Mouse (Mus musculus): ENCODE results near the gene Usp3. TPM values are rescaled to one million over a fixed set of nuclear protein-coding genes. Genes with fewer than 3 reads are reported as not detected.
A peak's percentile ranks its signal among the peaks of the same experiment; 100 is the strongest.

Usp3 gene
- total and polyA plus RNA-seq, 3 experiments = 24.4 to 39.5 (median 36.6) TPM

DNA sequence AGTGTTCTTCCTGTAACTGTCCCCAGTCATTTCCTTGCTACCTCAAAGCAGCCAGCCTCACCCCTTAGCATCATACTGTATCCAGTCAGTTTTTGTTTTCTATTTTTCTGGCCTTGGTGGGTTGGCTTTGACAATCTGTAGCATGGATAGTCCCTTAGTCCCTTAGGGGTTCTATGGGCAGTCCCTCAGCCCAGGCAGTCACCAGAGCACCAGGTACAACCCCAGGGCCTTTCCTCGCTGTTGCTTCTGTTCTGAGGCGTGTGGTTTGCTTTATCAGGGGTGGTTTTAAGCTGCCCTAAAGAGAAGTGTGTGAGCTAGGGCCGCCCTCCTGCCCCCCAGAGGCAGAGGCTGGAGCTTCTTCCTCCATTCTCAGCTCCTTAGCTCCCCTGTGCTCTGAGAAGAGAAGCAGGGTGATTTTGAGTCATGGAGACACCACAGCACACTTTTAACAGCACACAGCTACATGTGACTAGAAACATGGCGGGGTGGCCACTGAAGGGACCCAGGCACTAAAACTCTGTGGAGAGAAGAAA is 89.0 kb downstream of the Usp3 start:
- Histone ChIP-seq H3K27ac (ENCODE audit: insufficient read depth, low read depth) (peak overlapping the region; percentile 97), H3K36me3 (replicated peaks in 1 of 2; ENCODE audit: control insufficient read depth in 1 of 2, insufficient read depth in 1 of 2, low read length in 1 of 2) (peaks cover 44 to 71% of the 10 kb centered on the region in 2 experiments), H3K4me3 (replicated peaks in 1 of 3; ENCODE audit: low read depth in 2 of 3, low read length in 2 of 3, poor library complexity in 1 of 3) (peak overlapping the region; percentile 17 to 56 (median 39)), H3K4me1 (ENCODE audit: control insufficient read depth in 1 of 2, insufficient read depth in 2 of 2) (peaks cover 38 to 78% of the 10 kb centered on the region in 2 experiments), H3K27me3 (replicated peaks) (no peaks in the 10 kb centered on the region), H3K4me2 (ENCODE audit: insufficient read depth, low read depth, poor library complexity, severe bottlenecking) (peak overlapping the region; percentile 90; the same call in 1 of the 2 replicates), H3K9me3 (replicated peaks; ENCODE audit: low read length) (no peaks in the 10 kb centered on the region), H3K79me2 (replicated peaks; ENCODE audit: control insufficient read depth, extremely low read depth, insufficient read depth, poor library complexity, severe bottlenecking) (no peaks in the 10 kb centered on the region), H3K9ac (ENCODE audit: insufficient read depth, low read depth) (peak overlapping the region; percentile 47; the same call in 1 of the 2 replicates)
- DNase-seq (ENCODE audit: extremely low read depth) = peak; percentile 93
- dilution Hi-C loops (cut with MboI; ENCODE audit: extremely low pct_ligation_motif_present, extremely low pct_unique_long_range_greater_than_20kb, low sequenced_read_pairs) = no loop called here
- in situ Hi-C loops (cut with MboI; ENCODE audit: low pct_ligation_motif_present, low pct_unique_long_range_greater_than_20kb, low sequenced_read_pairs) = loop anchor here (10.0 to 25.0 kb wide), 4 partner anchors 219 to 483 kb away; partner anchors contain the start of genes Aph1b, Ciao2a, Gm10647 and Lactb
- peak; percentile 18; the same call in 1 of the 2 replicates for TF ChIP-seq MAX (IDR thresholded peaks at IDR 0.05; ENCODE audit: low read length)
- peak; percentile 82 for TF ChIP-seq TBP (conservative IDR thresholded peaks at IDR 0.05; ENCODE audit: low read depth, low read length)
- no peak for TF ChIP-seq E2F4 (IDR thresholded peaks at IDR 0.05; ENCODE audit: insufficient replicate concordance, low read depth, low read length)
- peak; percentile 40; the same call in 1 of the 2 replicates for TF ChIP-seq POLR2A (IDR thresholded peaks at IDR 0.05; ENCODE audit: low read depth, low read length)
- TF ChIP-seq ZMIZ1 (IDR thresholded peaks at IDR 0.05; ENCODE audit: low read depth, low read length) = no peak
- TF ChIP-seq MXI1 (IDR thresholded peaks at IDR 0.05; ENCODE audit: low read depth, low read length) = peak; percentile 67; the same call in 1 of the 2 replicates
- peak; percentile 70; the same call in 1 of the 2 replicates for TF ChIP-seq MEF2A (IDR thresholded peaks at IDR 0.05; ENCODE audit: borderline replicate concordance, low read depth, low read length)
- TF ChIP-seq IRF4 (IDR thresholded peaks at IDR 0.05; ENCODE audit: low read depth, low read length) = peak; percentile 87
- TF ChIP-seq NELFE (IDR thresholded peaks at IDR 0.05; ENCODE audit: low read depth, low read length) = no peak; the same call in 1 of the 2 replicates
- TF ChIP-seq CTCF (conservative IDR thresholded peaks at IDR 0.05 in 1 of 2, IDR thresholded peaks at IDR 0.05 in 1 of 2; ENCODE audit: low read depth in 2 of 2, low read length in 2 of 2) = peak in 1 of 2 experiments; percentile 65; a peak in 2 of 4 replicates
- TF ChIP-seq ZC3H11A (IDR thresholded peaks at IDR 0.05; ENCODE audit: low read depth, low read length) = no peak
- TF ChIP-seq ELF1 (IDR thresholded peaks at IDR 0.05; ENCODE audit: low read depth, low read length) = peak; percentile 66
- peak; percentile 45 for TF ChIP-seq RAD21 (IDR thresholded peaks at IDR 0.05; ENCODE audit: low read depth, low read length)
- peak; percentile 78 for TF ChIP-seq TCF12 (IDR thresholded peaks at IDR 0.05; ENCODE audit: low read depth, low read length)
- no peak for TF ChIP-seq MYC (IDR thresholded peaks at IDR 0.05; ENCODE audit: low read depth, low read length)
- peak; percentile 69; the same call in 1 of the 2 replicates for TF ChIP-seq MAZ (IDR thresholded peaks at IDR 0.05; ENCODE audit: low read depth, low read length)
- TF ChIP-seq MAFK (IDR thresholded peaks at IDR 0.05; ENCODE audit: insufficient replicate concordance, low read length) = 0 out of 2 replicates have a peak, but pooled peaks have one; percentile 35
- TF ChIP-seq EP300 (IDR thresholded peaks at IDR 0.05; ENCODE audit: low read length) = 0 out of 2 replicates have a peak, but pooled peaks have one; percentile 73
- TF ChIP-seq UBTF (IDR thresholded peaks at IDR 0.05; ENCODE audit: low read depth, low read length) = peak; percentile 99
- peak; percentile 54; the same call in 1 of the 2 replicates for TF ChIP-seq SIN3A (IDR thresholded peaks at IDR 0.05; ENCODE audit: low read length)
- TF ChIP-seq SMC3 (IDR thresholded peaks at IDR 0.05; ENCODE audit: low read depth, low read length) = peak; percentile 42
- TF ChIP-seq BHLHE40 (IDR thresholded peaks at IDR 0.05; ENCODE audit: low read depth, low read length) = peak; percentile 78
- peak; percentile 85 for TF ChIP-seq ETS1 (conservative IDR thresholded peaks at IDR 0.05; ENCODE audit: low read depth, low read length)

Data from CH12.LX (cell line).